22 mouse cellular contexts compared by ENCODE assay signal in genomic region chr11:4996621-4997199, GRCm38 (mm10). TPM values are rescaled to one million over a fixed set of nuclear protein-coding genes. Genes with fewer than 3 reads are reported as not detected.
DNase-seq lines count a peak whose midpoint lies in the region; ATAC-seq and TF ChIP-seq lines count a peak whose summit lies in the region.
"Had no signal": no experiment of that assay in that cellular context is flagged by ENCODE, and none has a peak within 500 bp of the region (broad histone marks: within the 10 kb centered on the region; RNA-seq: fewer than 3 reads in every experiment).

No protein-coding gene starts in this region.

- WGBS in kidney, embryonic 16.5 days: 78% methylated on average over 5 of the region's 5 CpGs
- 89% methylated on average over 5 of the region's 5 CpGs for WGBS in kidney, embryonic 14.5 days
- 55% methylated on average over 5 of the region's 5 CpGs for WGBS in small intestine, adult 2 months

- ATAC-seq in kidney, embryonic 16.5 days (ENCODE audit: low FRiP score, low TSS enrichment): no peak
- no peak for ATAC-seq in kidney, embryonic 14.5 days (ENCODE audit: low FRiP score, low TSS enrichment)
- ATAC-seq: activated CD4-positive, CD25-positive, alpha-beta regulatory T cell, adult 4 months; forebrain, postnatal 0 days; hindbrain, postnatal 0 days; Patski had no signal

- no peak overlapping the region for H3K4me3 ChIP-seq in kidney, embryonic 16.5 days (ENCODE audit: low read length)
- no peak overlapping the region for H3K4me3 ChIP-seq in kidney, embryonic 14.5 days (ENCODE audit: low read length)
- H3K4me3 ChIP-seq in small intestine, adult 2 months (ENCODE audit: low read depth, low read length): no peak overlapping the region
- H3K4me3 ChIP-seq: forebrain, embryonic 12.5 days; heart, embryonic 15.5 days; hindbrain, embryonic 13.5 days had no signal

- no peak overlapping the region for H3K4me2 ChIP-seq in kidney, embryonic 16.5 days (replicated peaks; ENCODE audit: low read depth, low read length)
- no peak overlapping the region for H3K4me2 ChIP-seq in kidney, embryonic 14.5 days (replicated peaks; ENCODE audit: low read depth, low read length)
- H3K4me2 ChIP-seq: forebrain, embryonic 12.5 days; heart, embryonic 11.5 days; heart, embryonic 15.5 days; hindbrain, embryonic 13.5 days had no signal

- H3K4me1 ChIP-seq in kidney, embryonic 16.5 days (ENCODE audit: insufficient read depth, low read length): peaks cover 16% of the 10 kb centered on the region
- H3K4me1 ChIP-seq in kidney, embryonic 14.5 days (ENCODE audit: control insufficient read depth, insufficient read depth, low read length): no peaks in the 10 kb centered on the region
- peaks cover 20% of the 10 kb centered on the region; the same call in 1 of the 2 replicates for H3K4me1 ChIP-seq in small intestine, adult 2 months (ENCODE audit: control insufficient read depth, insufficient read depth, insufficient read length, low read length)

- peak; percentile 10 for DNase-seq in adipocyte (ENCODE audit: low spot score)
- DNase-seq in gonadal fat pad, adult 2 months (ENCODE audit: low read depth): peak; percentile 94
- no peak for DNase-seq in adrenal gland, adult (ENCODE audit: inconsistent age in 2 of 2, low spot score in 1 of 2)
- DNase-seq: adrenal gland, adult 8-10 months; adrenal gland, postnatal 36 days; cerebellum, adult 2 months; cerebellum, postnatal 10 days; forebrain, postnatal 0 days; gastrocnemius, postnatal 36 days; heart, adult 18-20 months; heart, postnatal 14 days had no signal

- no peaks in the 10 kb centered on the region for H3K27me3 ChIP-seq in kidney, embryonic 16.5 days (ENCODE audit: insufficient read depth, low read length)
- H3K27me3 ChIP-seq in kidney, embryonic 14.5 days (ENCODE audit: control insufficient read depth, insufficient read depth, low read length): no peaks in the 10 kb centered on the region
- no peaks in the 10 kb centered on the region for H3K27me3 ChIP-seq in small intestine, adult 2 months (ENCODE audit: control insufficient read depth, insufficient read depth, low read length)
- H3K27me3 ChIP-seq: CH12.LX; forebrain, embryonic 12.5 days; heart, embryonic 15.5 days; hindbrain, embryonic 13.5 days; Patski had no signal

- no peak for TF ChIP-seq POLR2A in small intestine, adult 2 months (IDR thresholded peaks at IDR 0.05; ENCODE audit: low read depth, low read length)

- 0 out of 2 replicates have a peak, but pooled peaks cover 3% of the 10 kb centered on the region for H3K36me3 ChIP-seq in kidney, embryonic 16.5 days (ENCODE audit: insufficient read depth, low read length)
- H3K36me3 ChIP-seq in kidney, embryonic 14.5 days (ENCODE audit: control insufficient read depth, insufficient read depth, low read length): peaks cover 3% of the 10 kb centered on the region; the same call in 1 of the 2 replicates
- peaks cover 9% of the 10 kb centered on the region; the same call in 1 of the 2 replicates for H3K36me3 ChIP-seq in small intestine, adult 2 months (ENCODE audit: control insufficient read depth, insufficient read depth, low read length)

- TF ChIP-seq CTCF in small intestine, adult 2 months (IDR thresholded peaks at IDR 0.05; ENCODE audit: extremely low read depth, insufficient read length, insufficient replicate concordance, low read depth, low read length): no peak

- H3K9ac ChIP-seq in kidney, embryonic 16.5 days (replicated peaks; ENCODE audit: low read length): no peak overlapping the region
- H3K9ac ChIP-seq in kidney, embryonic 14.5 days (ENCODE audit: low read depth, low read length): no peak overlapping the region
- H3K9ac ChIP-seq: forebrain, embryonic 12.5 days; forebrain, postnatal 0 days; heart, embryonic 15.5 days; hindbrain, embryonic 13.5 days had no signal

- 0 out of 2 replicates have a peak overlapping the region, but pooled peaks have one; percentile 27 for H3K27ac ChIP-seq in kidney, embryonic 16.5 days (ENCODE audit: low read length)
- no peak overlapping the region for H3K27ac ChIP-seq in kidney, embryonic 14.5 days (ENCODE audit: low read depth, low read length)
- H3K27ac ChIP-seq in small intestine, adult 2 months (ENCODE audit: insufficient read depth, low read depth, low read length): 0 out of 2 replicates have a peak overlapping the region, but pooled peaks have one; percentile 21
- H3K27ac ChIP-seq: forebrain, embryonic 12.5 days; heart, embryonic 15.5 days; hindbrain, embryonic 13.5 days; hindbrain, postnatal 0 days had no signal

- no peaks in the 10 kb centered on the region for H3K9me3 ChIP-seq in kidney, embryonic 16.5 days (ENCODE audit: low read length)
- H3K9me3 ChIP-seq in kidney, embryonic 14.5 days (ENCODE audit: control insufficient read depth, low read length): no peaks in the 10 kb centered on the region
- H3K9me3 ChIP-seq: forebrain, embryonic 12.5 days; heart, embryonic 15.5 days; hindbrain, embryonic 13.5 days had no signal

RNA-seq across cellular contexts. Expression of gene Ap1b1, which starts 10.1 kb away (rescaled TPM):
- polyA plus RNA-seq in kidney, embryonic 16.5 days (2015; fragmentation: Nextera tagmentation; extraction: Ambion mirVana): 76.9 and 79.1 TPM in 2 replicates
- 35.1 and 62.6 TPM in 2 replicates for polyA plus RNA-seq in kidney, embryonic 14.5 days (2014; fragmentation: Nextera tagmentation; extraction: Ambion mirVana)
- 102 and 104 TPM in 2 replicates for polyA plus RNA-seq in gonadal fat pad, adult 2 months (2012; rRNA removed)
- 55.8 and 96.1 TPM in 2 replicates for polyA plus RNA-seq in small intestine, adult 2 months (2012; rRNA removed)

RNA-seq across cellular contexts. Expression of gene Nefh, which starts 48.8 kb away (rescaled TPM):
- 0.19 TPM in 2 replicates for polyA plus RNA-seq in kidney, embryonic 16.5 days (2015; fragmentation: Nextera tagmentation; extraction: Ambion mirVana)
- 0.22 and 0.23 TPM in 2 replicates for polyA plus RNA-seq in kidney, embryonic 14.5 days (2014; fragmentation: Nextera tagmentation; extraction: Ambion mirVana)
- 0.03 and 0.16 TPM in 2 replicates for polyA plus RNA-seq in gonadal fat pad, adult 2 months (2012; rRNA removed)
- polyA plus RNA-seq in small intestine, adult 2 months (2012; rRNA removed): 0.19 and 0.27 TPM in 2 replicates

Comparison
In these comparisons a context has a peak if more than half of its experiments do, and no peak if none do; other contexts are left out.
1. DNase-seq: peak in adipocyte (single experiment) and gonadal fat pad, adult 2 months (single experiment); none in adrenal gland, adult (0 of 2).